Mouse (Mus musculus): ENCODE measurements around the gene Ski.

The Ski gene

DNA sequence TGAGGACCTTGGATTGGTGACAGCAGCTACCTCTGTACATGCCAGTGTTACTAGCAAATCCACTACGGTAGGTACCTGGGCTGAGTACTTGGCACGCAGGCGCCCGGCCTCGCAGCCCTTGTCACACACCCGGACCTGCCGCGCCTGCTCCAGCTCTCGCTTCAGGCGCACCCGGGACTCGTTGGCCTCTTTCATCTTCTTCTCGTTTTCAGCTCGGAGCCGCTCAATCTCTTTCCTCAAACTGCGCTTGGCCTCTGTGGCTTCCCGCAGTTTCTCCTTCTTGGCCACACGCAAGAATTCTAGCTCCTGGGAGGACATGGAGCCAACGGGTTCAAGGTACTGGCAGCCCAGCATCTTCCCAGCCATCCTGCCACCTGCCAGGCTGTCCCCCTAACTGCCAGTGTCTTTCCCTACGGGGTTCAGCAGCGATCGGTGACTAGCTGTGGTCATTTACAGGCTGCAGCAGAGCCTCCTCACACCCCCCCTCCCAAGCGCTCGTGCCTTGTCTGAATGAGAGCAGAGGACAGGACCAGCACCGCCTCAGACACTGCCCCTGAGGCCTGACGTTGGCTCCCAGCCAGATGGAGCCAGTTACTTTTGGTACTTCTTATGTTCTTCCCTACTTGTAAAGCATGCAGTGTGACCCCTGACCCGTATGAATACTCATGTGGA, 64.4 kb downstream of the Ski start:
- ChIA-PET POLR2A (interaction anchor here in 3 of 4 experiments (0.5 to 3.2 kb wide), 17 partner anchors 9 to 78 kb away, joined by 3 to 20 read pairs (median 4); partner anchors contain the start of gene Ski (in 1 of the 3)), CTCF (interaction anchor here in 2 of 4 experiments (0.6 to 1.1 kb wide), 2 partner anchors 151 to 267 kb away, joined by 3 to 4 read pairs; no protein-coding TSS in a partner anchor)

DNA sequence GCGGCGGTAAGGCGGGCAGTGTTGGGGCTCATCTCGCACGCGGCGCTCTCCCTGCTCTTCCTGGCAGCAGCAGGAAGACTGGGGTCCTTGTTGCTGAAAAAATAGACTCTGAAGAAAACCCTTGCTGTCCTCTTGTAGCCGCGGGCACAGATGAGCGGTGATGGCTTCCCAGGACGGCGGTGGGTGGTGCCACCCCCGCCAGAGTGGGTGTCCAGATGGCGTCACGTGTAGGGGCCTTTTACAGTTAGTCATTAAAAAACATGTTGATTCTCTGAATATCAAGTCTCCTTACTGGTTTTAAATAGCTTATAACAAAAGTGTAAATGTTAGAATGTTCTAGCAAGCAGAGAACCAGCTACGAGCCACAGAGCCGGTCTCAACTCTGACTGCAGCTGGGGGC, 65.7 kb downstream of the Ski start:
- ChIA-PET POLR2A (interaction anchor here in 2 of 4 experiments (0.6 to 3.2 kb wide), 13 partner anchors 8 to 271 kb away, joined by 3 to 20 read pairs (median 4); partner anchors contain the start of gene Ski (in 1 of the 2)), CTCF (no interaction called here)

DNA sequence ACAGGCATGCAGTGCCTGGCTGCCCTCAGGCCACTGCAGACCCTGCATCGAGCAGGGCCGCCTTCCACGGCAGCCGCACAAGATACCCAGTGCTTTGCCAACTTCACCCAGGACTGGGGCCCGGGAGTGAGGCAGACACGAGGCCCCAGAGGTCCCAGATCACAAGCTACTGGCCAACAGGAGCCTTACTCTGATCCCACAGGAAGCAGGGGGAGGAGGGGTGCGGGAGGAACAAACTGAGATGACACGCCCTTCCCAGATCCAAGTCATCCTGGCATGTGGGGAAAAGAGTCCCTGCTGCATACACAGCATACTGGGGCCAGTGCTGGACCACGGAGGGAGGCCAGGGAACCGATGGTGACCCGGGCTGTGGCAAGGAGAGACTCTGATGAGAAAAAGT, 67.4 kb downstream of the Ski start:
- ChIA-PET CTCF (interaction anchor here in 2 of 4 experiments (0.6 to 0.7 kb wide), 2 partner anchors 291 to 853 kb away, joined by 3 to 4 read pairs; no protein-coding TSS in a partner anchor), POLR2A (interaction anchor here in 2 of 4 experiments (1.3 to 3.2 kb wide), 5 partner anchors 7 to 19 kb away, joined by 3 to 12 read pairs (median 4); no protein-coding TSS in a partner anchor)

DNA sequence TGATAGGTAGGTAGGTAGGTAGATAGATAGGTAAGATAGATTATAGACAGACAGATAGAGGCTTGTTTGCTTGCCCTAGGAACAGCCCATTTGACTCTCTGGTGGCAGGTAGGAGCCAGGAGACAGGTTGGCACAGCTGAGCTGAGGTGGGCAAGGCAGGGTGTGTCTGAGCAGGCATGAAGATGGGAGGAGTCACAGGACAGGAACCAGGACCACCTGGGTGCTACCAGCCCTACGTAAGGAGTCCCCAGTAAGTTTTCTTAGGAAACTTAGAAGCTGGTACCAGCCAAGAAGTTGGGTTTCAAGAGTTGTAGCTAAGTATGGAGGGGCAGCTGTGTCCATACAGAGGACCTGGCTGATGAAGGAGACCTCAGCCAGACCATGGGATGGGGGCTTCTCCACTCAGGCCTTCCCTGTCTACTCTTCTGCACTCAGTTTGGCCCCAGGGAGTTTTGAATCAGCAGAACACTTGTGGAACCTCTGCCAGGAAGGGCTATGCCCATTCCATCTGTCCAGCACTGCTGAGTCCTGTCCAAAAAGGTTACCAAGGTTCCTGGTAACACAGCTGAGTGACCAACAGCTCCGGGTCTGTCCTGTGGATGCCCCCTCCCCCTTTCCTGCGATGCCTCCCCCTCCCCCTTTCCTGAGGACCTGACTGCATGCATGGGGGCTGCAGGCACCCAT, 68.9 kb downstream of the Ski start:
- ChIA-PET CTCF (no interaction called here), POLR2A (interaction anchor here in 3 of 4 experiments (0.6 to 4.9 kb wide), 5 partner anchors 9 to 76 kb away, joined by 3 to 36 read pairs (median 6); no protein-coding TSS in a partner anchor)

DNA sequence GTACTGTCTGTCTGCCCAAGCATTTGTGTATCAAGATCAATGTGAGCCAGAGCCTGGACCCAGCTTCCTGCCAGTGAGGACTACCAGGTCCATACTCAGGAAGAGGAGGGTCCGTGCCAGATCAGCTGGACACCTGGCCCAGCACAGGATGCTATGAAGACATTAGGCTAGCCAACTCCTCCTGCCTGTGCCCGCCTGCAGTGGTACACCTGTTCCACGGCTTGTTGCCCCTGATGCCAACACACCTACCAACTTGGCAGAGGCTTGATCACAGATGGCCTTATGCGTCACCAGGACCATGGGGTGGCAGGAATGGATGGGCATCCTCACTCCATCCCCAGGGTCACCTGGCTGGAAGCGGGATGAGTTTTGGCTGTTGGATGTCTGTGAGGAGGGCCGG, 69.9 kb downstream of the Ski start:
- CTCF ChIA-PET, result no interaction called here
- POLR2A ChIA-PET, result interaction anchor here in 3 of 4 experiments (0.9 to 4.9 kb wide), 8 partner anchors 8 to 71 kb away, joined by 3 to 36 read pairs (median 4); partner anchors contain the start of gene Ski (in 1 of the 3)

DNA sequence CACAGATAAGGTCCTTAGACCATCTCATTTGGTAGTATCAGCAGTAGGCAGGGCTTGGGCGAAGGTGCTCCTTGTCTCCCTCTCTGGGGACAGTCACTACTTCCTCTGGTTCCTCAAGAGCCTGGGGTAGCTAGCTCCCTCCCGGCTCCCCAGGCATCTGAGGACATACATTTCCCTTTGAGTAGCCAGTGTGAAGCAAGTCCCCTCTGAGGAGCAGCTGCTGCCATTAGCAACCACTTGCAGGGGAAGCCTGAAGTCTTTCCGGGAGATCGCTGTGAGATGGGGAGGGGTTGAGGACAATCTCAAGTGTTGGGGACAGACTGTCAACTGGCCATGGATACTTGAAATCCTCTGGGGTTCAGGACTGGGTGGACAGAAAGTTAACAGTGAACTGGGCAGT, 70.5 kb downstream of the Ski start:
- ChIA-PET CTCF (no interaction called here), POLR2A (interaction anchor here (0.9 to 4.9 kb wide), 11 partner anchors 10 to 85 kb away, joined by 3 to 36 read pairs (median 4); partner anchors contain the start of genes Pex10 (in 1 of the 4) and Ski (in 1 of the 4))

DNA sequence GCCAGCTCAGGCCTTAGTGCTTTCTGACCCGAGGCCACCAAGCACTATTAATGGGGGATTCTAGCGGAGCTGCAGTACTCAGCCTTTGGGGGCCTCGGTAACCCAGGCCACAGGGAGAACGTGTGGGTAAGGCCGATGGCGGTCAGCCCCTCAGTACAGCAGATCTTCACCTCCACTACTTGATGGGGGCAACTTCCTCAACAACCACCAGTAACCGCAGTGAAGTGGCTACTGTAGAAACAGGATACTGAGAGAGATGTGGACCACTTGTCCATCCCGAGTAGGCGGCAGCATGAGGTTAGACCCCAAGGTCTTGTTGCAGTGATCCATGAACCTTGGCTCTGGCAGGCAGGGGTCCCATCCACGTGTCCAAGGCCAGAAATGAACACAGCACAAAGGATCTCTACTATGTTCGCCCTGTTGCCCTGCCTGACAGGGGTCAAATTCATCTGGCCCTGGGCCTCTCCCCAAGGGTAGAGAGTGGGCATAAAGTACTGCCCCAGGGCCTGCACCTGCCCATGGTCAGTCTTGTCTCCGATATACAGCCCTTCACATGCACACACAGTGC, 71.1 kb downstream of the Ski start:
- POLR2A ChIA-PET, result interaction anchor here (0.7 to 4.9 kb wide), 31 partner anchors 10 to 296 kb away, joined by 3 to 36 read pairs (median 3); partner anchors contain the start of genes Morn1 (in 1 of the 4), Pex10 (in 1 of the 4) and Ski (in 1 of the 4)
- CTCF ChIA-PET, result interaction anchor here in 1 of 4 experiments (1.1 to 1.2 kb wide), 2 partner anchors 21 to 98 kb away, joined by 3 to 4 read pairs; partner anchors contain the start of gene Faap20

DNA sequence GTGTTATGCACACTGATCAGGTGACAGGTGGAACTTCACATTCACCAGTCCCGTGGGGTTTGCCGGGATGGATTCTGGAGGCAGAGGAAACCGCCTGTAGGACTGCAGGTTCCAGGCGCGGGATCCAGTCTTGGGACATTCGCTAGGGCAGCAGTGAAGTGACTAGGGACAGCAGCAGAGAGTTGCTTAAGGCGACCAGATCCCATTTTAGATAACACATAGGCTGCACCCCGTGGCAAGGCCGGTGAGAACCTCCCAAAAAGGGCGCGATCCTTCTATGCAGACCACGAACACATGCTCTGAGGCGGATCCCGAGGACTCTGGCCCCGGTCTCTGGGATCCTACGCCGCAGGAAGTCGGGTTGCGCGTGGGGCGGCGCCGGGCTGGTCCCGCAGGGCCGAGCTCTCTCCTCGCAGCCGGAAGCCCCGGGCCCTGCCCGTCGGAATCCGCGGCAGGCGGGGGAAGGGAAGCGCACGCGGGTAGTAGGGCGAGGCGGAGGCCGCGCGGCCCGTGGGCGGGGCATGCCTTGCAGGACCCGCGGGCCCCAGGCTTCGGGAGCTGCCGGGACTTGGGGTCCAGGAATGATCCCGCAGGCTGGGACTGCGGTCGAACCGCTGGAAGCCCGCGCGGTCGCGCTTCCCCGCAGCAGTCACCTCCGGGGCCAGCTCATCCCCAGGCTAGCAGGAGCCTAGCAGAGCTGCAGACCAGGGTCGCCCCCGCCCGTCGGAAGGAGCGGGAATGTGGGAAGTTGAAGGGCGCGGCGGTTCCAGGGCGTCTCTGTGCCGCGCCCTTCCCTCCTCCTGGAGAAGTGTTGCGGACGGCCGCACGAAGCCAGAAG, 71.9 kb downstream of the Ski start:
- POLR2A ChIA-PET, result interaction anchor here (0.7 to 4.9 kb wide), 33 partner anchors 11 to 295 kb away, joined by 3 to 36 read pairs (median 3); partner anchors contain the start of genes Morn1 (in 2 of the 4), Pex10 (in 1 of the 4), Rer1 (in 1 of the 4) and Ski (in 1 of the 4)

DNA sequence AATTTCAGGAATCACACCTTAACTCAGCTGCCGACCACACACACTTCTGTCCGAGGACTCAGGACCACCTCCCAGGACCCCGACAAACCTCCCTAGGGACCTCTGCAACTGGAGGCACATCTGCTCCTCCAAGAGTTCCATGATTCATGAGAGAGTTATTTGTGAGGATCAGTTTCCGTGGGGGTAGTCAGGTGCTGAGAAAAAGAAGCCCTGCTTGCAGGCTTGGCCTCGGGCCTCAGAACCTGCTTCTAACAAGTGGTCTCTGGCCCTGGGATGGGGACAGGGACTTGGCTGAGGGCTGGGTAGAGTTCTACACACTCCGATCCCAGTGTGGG, 72.5 kb downstream of the Ski start:
- ChIA-PET CTCF (interaction anchor here in 2 of 4 experiments (1.0 to 1.2 kb wide), 2 partner anchors 20 to 99 kb away, joined by 3 to 4 read pairs (median 3); partner anchors contain the start of gene Faap20 (in 2 of the 2)), POLR2A (interaction anchor here in 3 of 4 experiments (1.0 to 4.9 kb wide), 17 partner anchors 11 to 91 kb away, joined by 3 to 36 read pairs (median 5); partner anchors contain the start of genes Morn1 (in 2 of the 3), Rer1 (in 1 of the 3) and Ski (in 1 of the 3))

More for the DNA sequence above, 71.9 kb downstream of the Ski start:
- CTCF ChIA-PET, result interaction anchor here in 1 of 4 experiments (0.6 to 1.2 kb wide), 3 partner anchors 21 to 820 kb away, joined by 3 to 4 read pairs (median 3); partner anchors contain the start of gene Faap20

DNA sequence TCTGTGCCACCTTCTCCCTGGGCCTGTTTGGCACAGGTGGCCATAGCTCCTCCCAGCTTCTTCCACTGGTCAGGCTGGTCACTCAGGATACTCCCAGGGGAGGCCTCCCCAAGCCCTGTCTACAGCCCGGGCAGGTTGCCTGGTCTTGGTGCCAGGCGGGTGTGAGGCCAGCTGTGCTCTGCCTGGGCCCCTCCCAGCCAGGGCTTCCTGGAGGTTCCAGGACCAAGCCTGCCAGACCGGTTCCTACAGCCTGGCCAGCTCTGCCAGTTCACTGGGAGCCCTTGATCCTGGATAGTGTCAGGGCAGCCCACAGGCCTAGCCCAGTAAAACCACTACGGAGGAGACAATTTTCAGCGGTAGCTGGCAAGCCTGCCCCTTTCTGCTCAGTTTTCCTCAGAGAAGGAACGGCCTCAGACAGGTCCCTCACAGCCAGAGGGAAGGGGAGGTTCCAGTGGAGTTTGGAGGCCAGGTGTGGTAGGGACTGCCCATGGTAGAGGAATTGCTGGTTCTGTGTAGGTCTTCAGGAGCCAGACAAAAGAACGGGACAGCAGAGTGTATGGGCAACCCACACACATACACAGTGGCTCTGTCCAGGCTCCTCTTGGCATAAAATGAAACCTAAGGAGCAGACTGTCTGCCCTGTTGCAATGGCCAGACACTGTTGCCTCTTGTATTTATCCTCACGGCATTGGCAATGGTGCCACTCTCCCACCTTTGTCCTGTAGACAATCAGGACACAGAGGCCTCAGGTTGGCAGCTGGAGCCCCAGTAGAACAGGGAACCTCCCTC, 73.3 kb downstream of the Ski start:
- ChIA-PET POLR2A (interaction anchor here in 2 of 4 experiments (0.6 to 4.9 kb wide), 13 partner anchors 8 to 74 kb away, joined by 3 to 36 read pairs (median 4); partner anchors contain the start of gene Ski (in 1 of the 2)), CTCF (interaction anchor here in 1 of 4 experiments (1.0 kb wide), 1 partner anchor 100 kb away, joined by 3 read pairs; the partner anchor contains the start of gene Faap20)

DNA sequence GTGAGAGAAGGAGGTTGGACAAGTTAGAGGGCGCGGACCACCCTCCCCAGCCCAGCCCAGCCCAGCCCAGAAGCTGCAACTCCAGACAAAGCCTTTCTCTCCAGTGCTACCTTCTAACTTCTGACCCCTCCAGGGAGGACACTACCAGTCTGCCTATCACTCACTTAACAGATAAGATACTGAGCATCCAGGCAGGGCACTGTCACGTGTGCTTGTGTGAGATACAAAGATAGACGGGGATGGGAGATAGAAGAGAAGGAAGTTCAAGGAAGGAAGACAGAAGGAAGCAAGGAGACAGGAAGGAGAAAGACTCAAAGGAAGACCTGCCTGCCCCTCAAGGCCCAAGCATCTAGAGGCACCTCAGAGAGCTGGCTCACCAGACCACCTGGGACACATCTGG, 73.9 kb downstream of the Ski start:
- ChIA-PET POLR2A (interaction anchor here in 2 of 4 experiments (0.6 to 2.1 kb wide), 9 partner anchors 9 to 75 kb away, joined by 3 to 6 read pairs (median 4); partner anchors contain the start of gene Ski (in 1 of the 2)), CTCF (no interaction called here)

DNA sequence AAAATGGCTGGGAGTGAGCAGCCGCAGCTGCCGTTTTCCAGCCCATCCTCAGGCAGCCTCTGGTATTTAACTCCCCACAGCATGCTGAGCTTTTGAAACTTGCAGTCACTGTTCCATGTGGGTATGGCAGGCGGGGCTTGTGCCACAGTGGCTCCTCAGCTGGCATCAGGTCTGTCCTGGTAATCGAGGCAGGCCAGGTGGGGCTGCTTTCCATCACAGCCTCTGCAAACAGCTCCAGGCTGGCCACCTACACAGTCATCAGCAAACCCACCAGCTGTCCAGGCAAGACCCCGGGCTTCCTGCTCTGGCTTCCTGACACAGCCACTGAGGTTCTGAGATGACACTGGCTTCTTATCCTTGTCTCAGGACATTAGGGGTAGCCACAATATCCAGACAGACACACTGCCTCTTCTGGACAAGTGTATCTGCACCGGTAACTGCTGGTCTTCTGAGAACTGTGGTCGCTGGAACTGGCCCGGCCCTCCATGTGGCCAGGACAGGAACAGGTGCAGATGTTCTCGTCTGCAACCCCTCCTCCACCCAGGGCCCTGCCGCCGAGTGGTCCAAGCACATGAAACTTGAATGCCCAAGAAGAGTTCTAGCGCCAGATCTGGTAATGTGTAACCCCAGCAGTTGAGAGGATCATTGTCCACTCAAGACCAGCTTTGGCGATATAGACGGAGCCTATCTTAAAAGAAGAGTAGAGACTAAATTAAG, 76.1 kb downstream of the Ski start:
- POLR2A ChIA-PET, result interaction anchor here in 2 of 4 experiments (0.6 to 2.8 kb wide), 8 partner anchors 10 to 97 kb away, joined by 3 to 12 read pairs (median 4); no protein-coding TSS in a partner anchor
- CTCF ChIA-PET, result interaction anchor here in 2 of 4 experiments (0.6 to 0.9 kb wide), 3 partner anchors 26 to 269 kb away, joined by 3 to 11 read pairs (median 3); partner anchors contain the start of gene Faap20 (in 1 of the 2)

DNA sequence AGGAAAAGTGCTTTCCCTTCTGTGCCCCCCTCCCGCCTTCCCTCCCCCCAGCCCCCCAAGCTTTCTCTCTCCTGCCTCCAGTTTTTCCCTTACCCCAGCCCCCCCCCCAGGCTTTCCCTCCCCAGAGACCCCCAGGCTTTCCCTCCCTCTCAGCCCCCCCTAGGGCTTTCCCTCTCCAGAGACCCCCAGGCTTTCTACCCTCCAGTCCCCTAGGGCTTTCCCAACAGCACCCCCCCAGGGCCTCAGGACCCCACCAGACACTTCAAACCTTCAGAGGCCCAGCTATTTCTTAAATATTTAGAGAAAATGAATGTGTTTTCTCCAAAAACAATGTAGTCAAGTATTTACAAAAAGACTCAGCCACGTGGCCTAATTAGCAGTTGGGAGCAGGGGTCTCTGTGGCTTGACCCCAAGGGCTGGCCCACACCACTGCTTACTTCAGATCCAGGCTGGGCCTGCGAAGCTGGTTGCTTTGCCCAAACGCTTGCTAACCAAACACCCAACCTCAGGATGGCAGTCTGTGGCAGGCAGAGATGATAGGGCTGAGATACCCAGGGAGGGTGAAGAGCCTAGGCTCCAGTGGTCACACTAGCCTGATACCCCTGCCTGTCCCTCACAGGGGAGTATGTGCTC, 77.7 kb downstream of the Ski start:
- ChIA-PET POLR2A (interaction anchor here in 2 of 4 experiments (0.6 to 2.8 kb wide), 19 partner anchors 8 to 307 kb away, joined by 3 to 12 read pairs (median 4); no protein-coding TSS in a partner anchor), CTCF (interaction anchor here (0.6 to 1.3 kb wide), 6 partner anchors 13 to 124 kb away, joined by 3 to 10 read pairs (median 3); no protein-coding TSS in a partner anchor)

DNA sequence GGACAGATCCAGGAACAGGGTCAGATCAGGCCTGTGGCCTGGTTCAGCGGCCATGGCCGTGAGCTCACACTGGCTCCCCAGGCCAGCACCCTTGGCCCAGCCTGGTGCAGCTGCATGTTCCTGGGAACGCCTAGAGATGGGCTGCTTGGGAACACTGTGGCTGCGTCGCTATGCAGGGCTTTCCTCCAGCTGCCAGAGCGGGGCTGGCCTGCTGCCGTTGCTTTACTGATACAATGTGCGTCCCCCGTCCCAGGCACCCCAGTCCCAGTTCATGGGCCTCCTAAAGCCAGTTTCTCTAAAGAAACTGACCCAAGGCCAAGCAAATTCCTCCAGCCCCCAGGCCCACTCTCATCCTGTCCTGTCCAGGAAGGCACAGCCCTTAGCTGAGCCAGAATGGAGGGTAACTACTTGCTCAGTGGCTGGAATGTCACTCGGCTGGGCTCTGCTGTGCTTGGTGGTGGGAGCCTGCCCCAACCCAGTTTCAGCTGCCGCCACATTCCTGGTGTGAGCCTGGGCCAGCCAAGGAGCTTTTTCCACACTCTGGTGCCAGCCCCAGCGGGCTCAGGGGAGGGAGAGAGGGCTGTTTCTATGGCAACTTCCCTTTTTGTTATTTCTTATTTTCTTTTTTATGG, 78.4 kb downstream of the Ski start:
- ChIA-PET CTCF (interaction anchor here (0.6 to 1.3 kb wide), 7 partner anchors 12 to 266 kb away, joined by 3 to 10 read pairs (median 3); no protein-coding TSS in a partner anchor), POLR2A (interaction anchor here in 3 of 4 experiments (0.6 to 2.8 kb wide), 20 partner anchors 8 to 90 kb away, joined by 3 to 12 read pairs (median 4); partner anchors contain the start of genes Morn1 (in 1 of the 3) and Rer1 (in 1 of the 3))

All from embryonic stem cell, embryonic (primary cell).